Mouse (Mus musculus): ENCODE measurements around the gene Abcf1. TPM values are rescaled to one million over a fixed set of nuclear protein-coding genes. Genes with fewer than 3 reads are reported as not detected.

Abcf1 gene
- polyA plus RNA-seq, 1 experiment from 2014 or later = 71.1 TPM

DNA sequence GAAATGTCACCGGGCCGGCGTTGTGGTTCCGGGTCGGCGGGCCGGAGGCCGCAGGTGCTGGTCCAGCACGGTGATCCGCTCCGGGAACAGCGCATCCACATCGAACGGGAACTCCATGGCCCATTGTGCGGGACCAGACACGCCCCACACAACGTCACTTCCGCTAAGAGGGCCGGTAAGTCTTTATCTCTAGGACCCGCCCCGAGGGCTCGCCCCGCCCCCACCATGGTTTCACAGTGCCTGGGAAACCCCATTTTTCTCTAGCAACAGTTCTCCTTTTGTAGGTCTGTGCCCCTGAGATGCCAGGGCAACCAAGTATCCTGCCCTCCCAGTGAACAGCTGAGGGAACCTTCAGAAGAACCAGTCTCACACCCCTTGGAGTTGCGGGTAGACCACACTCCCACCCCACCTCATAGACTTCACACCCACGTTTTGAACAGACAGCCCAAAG is 59.6 kb downstream of the Abcf1 start, which contains the start of gene Atat1:
Gene Atat1, minus strand, starts transcription at position 157 of the 451 bp plus-strand sequence.
- WGBS = 3% methylated on average over 25 of the region's 25 CpGs
- Histone ChIP-seq H3K27ac (ENCODE audit: low read depth, low read length) (peak within 1 kb of the TSS; percentile 78), H3K9ac (replicated peaks; ENCODE audit: low read depth, low read length) (peak within 1 kb of the TSS; percentile 70), H3K27me3 (ENCODE audit: control insufficient read depth, insufficient read depth, low read length) (no peaks in the 10 kb centered on the region), H3K4me1 (ENCODE audit: control insufficient read depth, insufficient read depth, low read length) (peaks cover 15% of the 10 kb centered on the region), H3K9me3 (ENCODE audit: control insufficient read depth, low read length) (no peaks in the 10 kb centered on the region), H3K4me3 (ENCODE audit: low read depth, low read length) (peak within 1 kb of the TSS; percentile 52), H3K36me3 (ENCODE audit: control insufficient read depth, insufficient read depth, low read length) (peaks cover 29% of the 10 kb centered on the region), H3K4me2 (ENCODE audit: low read depth, low read length) (peak within 1 kb of the TSS; percentile 91)
- peak; percentile 93 for ATAC-seq (ENCODE audit: low read depth)

DNA sequence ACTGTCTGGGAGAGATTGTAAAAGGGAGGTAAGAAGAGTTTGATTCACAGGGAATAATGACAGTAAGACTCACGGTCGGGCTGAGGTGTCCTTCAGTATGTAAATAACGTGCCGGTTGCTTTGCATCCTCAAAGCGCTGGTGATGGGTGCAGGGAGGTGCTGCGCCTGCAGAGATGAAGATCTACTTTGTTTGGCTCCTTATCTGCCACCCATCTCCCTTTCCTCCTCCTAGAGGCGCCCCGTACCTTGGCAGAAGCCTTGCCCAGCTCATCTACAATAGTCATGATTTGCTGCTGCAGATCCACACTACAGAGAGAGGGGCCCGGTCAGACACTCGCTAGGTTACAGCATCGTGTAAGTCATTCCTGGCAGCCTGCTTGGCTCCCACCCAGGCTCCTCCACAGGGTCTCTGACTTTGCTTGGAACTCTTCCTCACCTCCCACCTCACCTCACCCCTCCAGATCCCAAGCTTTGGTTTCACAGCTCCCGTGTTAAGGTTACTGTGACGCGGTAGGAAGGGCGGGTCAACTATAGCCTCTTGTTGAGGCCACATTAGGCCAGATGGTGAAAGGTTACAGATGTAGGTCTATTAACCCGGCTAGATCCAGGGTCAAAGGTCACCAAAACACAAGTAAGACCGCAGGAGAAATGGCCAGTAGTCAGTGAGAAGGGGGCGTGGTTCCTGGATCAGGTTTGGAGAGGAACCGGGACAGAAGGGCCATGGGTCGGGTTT is 60.2 kb downstream of the Abcf1 start:
- peak overlapping the region; percentile 91 for H3K4me2 ChIP-seq (ENCODE audit: low read depth, low read length)
- H3K27ac ChIP-seq (ENCODE audit: low read depth, low read length) = peak overlapping the region; percentile 78
- no peaks in the 10 kb centered on the region for H3K9me3 ChIP-seq (ENCODE audit: control insufficient read depth, low read length)
- H3K36me3 ChIP-seq (ENCODE audit: control insufficient read depth, insufficient read depth, low read length) = peaks cover 34% of the 10 kb centered on the region
- H3K4me3 ChIP-seq (ENCODE audit: low read depth, low read length) = peak overlapping the region; percentile 52
- peaks cover 15% of the 10 kb centered on the region for H3K4me1 ChIP-seq (ENCODE audit: control insufficient read depth, insufficient read depth, low read length)
- peak; percentile 33 for ATAC-seq (ENCODE audit: low read depth)
- peak overlapping the region; percentile 70 for H3K9ac ChIP-seq (replicated peaks; ENCODE audit: low read depth, low read length)
- H3K27me3 ChIP-seq (ENCODE audit: control insufficient read depth, insufficient read depth, low read length) = no peaks in the 10 kb centered on the region
- 16% methylated on average over 20 of the region's 20 CpGs for WGBS

- peaks cover 47% of the 10 kb centered on the region for H3K36me3 ChIP-seq (ENCODE audit: control insufficient read depth, insufficient read depth, low read length)
- H3K4me1 ChIP-seq (ENCODE audit: control insufficient read depth, insufficient read depth, low read length) = peaks cover 15% of the 10 kb centered on the region
- no peak overlapping the region for H3K9ac ChIP-seq (replicated peaks; ENCODE audit: low read depth, low read length)
- no peak overlapping the region for H3K27ac ChIP-seq (ENCODE audit: low read depth, low read length)
- 88% methylated on average over 2 of the region's 2 CpGs for WGBS
- peak overlapping the region; percentile 91; the same call in 1 of the 2 replicates for H3K4me2 ChIP-seq (ENCODE audit: low read depth, low read length)
- no peaks in the 10 kb centered on the region for H3K9me3 ChIP-seq (ENCODE audit: control insufficient read depth, low read length)
- no peaks in the 10 kb centered on the region for H3K27me3 ChIP-seq (ENCODE audit: control insufficient read depth, insufficient read depth, low read length)
- no peak overlapping the region for H3K4me3 ChIP-seq (ENCODE audit: low read depth, low read length)
- no peak for ATAC-seq (ENCODE audit: low read depth)
Observed at GRCm38 (mm10) chr17:35907609-35908008, 62.0 kb downstream of the Abcf1 start.

MicroRNAs within 50 kb of the gene (microRNA counts, 519-probe panel; counts per million panel counts)
- microRNA mmu-miR-1894-3p (not detected), microRNA mmu-miR-1894-5p (not detected), microRNA mmu-miR-877 (not detected)

Small RNA genes within 50 kb of the gene (microRNA-seq; reads per million reads assigned to microRNA genes)
- not detected for gene Mir1894
- 83.4 reads per million, percentile 44 among the genes with 10 or more reads in this experiment for gene Mir877

Other genes starting within 250 kb of the Abcf1 start
- 4.2 and 6.9 TPM in 2 replicates for gene Ier3, start 148.1 kb downstream of the Abcf1 start, polyA plus RNA-seq (2014; fragmentation: Nextera tagmentation; extraction: Ambion mirVana)
- gene Flot1, start 146.5 kb downstream of the Abcf1 start, polyA plus RNA-seq (2014; fragmentation: Nextera tagmentation; extraction: Ambion mirVana) = 100 and 121 TPM in 2 replicates
- gene Tubb5, start 131.5 kb downstream of the Abcf1 start, polyA plus RNA-seq (2014; fragmentation: Nextera tagmentation; extraction: Ambion mirVana) = 1,611 and 1,626 TPM in 2 replicates
- gene Mdc1, start 128.2 kb downstream of the Abcf1 start, polyA plus RNA-seq (2014; fragmentation: Nextera tagmentation; extraction: Ambion mirVana) = 6.0 and 8.5 TPM in 2 replicates
- gene Nrm, start 108.4 kb downstream of the Abcf1 start, polyA plus RNA-seq (2014; fragmentation: Nextera tagmentation; extraction: Ambion mirVana) = 15.7 and 16.9 TPM in 2 replicates
- gene Ppp1r18, start 104.2 kb downstream of the Abcf1 start, polyA plus RNA-seq (2014; fragmentation: Nextera tagmentation; extraction: Ambion mirVana) = 18.0 and 27.3 TPM in 2 replicates
- gene Dhx16, start 89.9 kb downstream of the Abcf1 start, polyA plus RNA-seq (2014; fragmentation: Nextera tagmentation; extraction: Ambion mirVana) = 22.4 and 37.5 TPM in 2 replicates
- gene 2310061I04Rik, start 72.3 kb downstream of the Abcf1 start, polyA plus RNA-seq (2014; fragmentation: Nextera tagmentation; extraction: Ambion mirVana) = 57.9 and 74.2 TPM in 2 replicates
- gene Atat1, start 59.7 kb downstream of the Abcf1 start, polyA plus RNA-seq (2014; fragmentation: Nextera tagmentation; extraction: Ambion mirVana) = 448 and 481 TPM in 2 replicates
- 65.3 and 66.2 TPM in 2 replicates for gene Mrps18b, start 53.4 kb downstream of the Abcf1 start, polyA plus RNA-seq (2014; fragmentation: Nextera tagmentation; extraction: Ambion mirVana)
- 31.9 and 39.0 TPM in 2 replicates for gene Ppp1r10, start 53.3 kb downstream of the Abcf1 start, polyA plus RNA-seq (2014; fragmentation: Nextera tagmentation; extraction: Ambion mirVana)
- gene Gnl1, start 10.1 kb upstream of the Abcf1 start, polyA plus RNA-seq (2014; fragmentation: Nextera tagmentation; extraction: Ambion mirVana) = 45.9 and 50.3 TPM in 2 replicates
- gene Prr3, start 10.5 kb upstream of the Abcf1 start, polyA plus RNA-seq (2014; fragmentation: Nextera tagmentation; extraction: Ambion mirVana) = 65.3 and 78.2 TPM in 2 replicates
- 11.0 and 12.7 TPM in 2 replicates for gene H2-T24, start 50.8 kb upstream of the Abcf1 start, polyA plus RNA-seq (2014; fragmentation: Nextera tagmentation; extraction: Ambion mirVana)
- gene H2-T23, start 63.1 kb upstream of the Abcf1 start, polyA plus RNA-seq (2014; fragmentation: Nextera tagmentation; extraction: Ambion mirVana) = 2.6 and 3.8 TPM in 2 replicates
- 5.9 and 8.9 TPM in 2 replicates for gene H2-T22, start 73.0 kb upstream of the Abcf1 start, polyA plus RNA-seq (2014; fragmentation: Nextera tagmentation; extraction: Ambion mirVana)
- gene Gm6034, start 73.2 kb upstream of the Abcf1 start, polyA plus RNA-seq (2014; fragmentation: Nextera tagmentation; extraction: Ambion mirVana) = not detected in 2 replicates
- not detected in 2 replicates for gene Gm11127, start 88.6 kb upstream of the Abcf1 start, polyA plus RNA-seq (2014; fragmentation: Nextera tagmentation; extraction: Ambion mirVana)
- not detected in 2 replicates for gene Gm19684, start 151.9 kb upstream of the Abcf1 start, polyA plus RNA-seq (2014; fragmentation: Nextera tagmentation; extraction: Ambion mirVana)
- gene Gm7030, start 159.7 kb upstream of the Abcf1 start, polyA plus RNA-seq (2014; fragmentation: Nextera tagmentation; extraction: Ambion mirVana) = not detected in 2 replicates
- not detected in 2 replicates for gene Gm8909, start 198.8 kb upstream of the Abcf1 start, polyA plus RNA-seq (2014; fragmentation: Nextera tagmentation; extraction: Ambion mirVana)
- not detected in 2 replicates for gene H2-T3, start 220.5 kb upstream of the Abcf1 start, polyA plus RNA-seq (2014; fragmentation: Nextera tagmentation; extraction: Ambion mirVana)